Mouse (Mus musculus) ES-E14 (cell line): Measurements from ENCODE around the gene P2rx2. TPM values are rescaled to one million over a fixed set of nuclear protein-coding genes. Genes with fewer than 3 reads are reported as not detected.

Source experiments
- DNase-seq: peaks from one replicate; pipeline ENCODE4 v3.0.0-alpha.2; 2013; ENCODE audit warnings: low read depth, low spot score
- H3K27ac ChIP-seq: 2 replicates; pipeline ENCODE4 v1.5.1; 2012; ENCODE audit warnings: low read depth, mild to moderate bottlenecking, low read length, moderate library complexity, mixed read lengths; ENCODE audit not compliant: poor library complexity, insufficient read depth, severe bottlenecking
- H3K36me3 ChIP-seq: 2 replicates; pipeline ENCODE4 v1.6.1; 2012; ENCODE audit warnings: mild to moderate bottlenecking, low read length, moderate library complexity, mixed read lengths; ENCODE audit not compliant: control insufficient read depth, poor library complexity, insufficient read depth, severe bottlenecking
- H3K4me1 ChIP-seq, 2 experiments: fragments of 150-350 bp in 1 of 2; sonication (generic) in 1 of 2; 2 replicates each; pipeline ENCODE4 v1.6.1; 2012; ENCODE audit warnings: low read length in 2 of 2, mild to moderate bottlenecking in 1 of 2, mixed read lengths in 1 of 2; ENCODE audit not compliant: control insufficient read depth in 2 of 2, insufficient read depth in 2 of 2, poor library complexity in 1 of 2
- H3K4me3 ChIP-seq, 2 experiments: fragments of 150-350 bp in 1 of 2; sonication (generic) in 1 of 2; 2 replicates each; pipeline ENCODE4 v1.5.1; 2012; ENCODE audit warnings: low read length in 2 of 2, low read depth in 1 of 2, mild to moderate bottlenecking in 1 of 2, mixed read lengths in 1 of 2; ENCODE audit not compliant: insufficient read depth in 1 of 2, poor library complexity in 1 of 2, severe bottlenecking in 1 of 2
- H3K9ac ChIP-seq: 2 replicates; pipeline ENCODE4 v1.6.1; 2012; ENCODE audit warnings: low read depth, mild to moderate bottlenecking, low read length, mixed read lengths; ENCODE audit not compliant: poor library complexity, insufficient read depth, severe bottlenecking
- H3K9me3 ChIP-seq: fragments of 150-350 bp; sonication (generic); 2 replicates; pipeline ENCODE4 v1.6.1; 2012; ENCODE audit warnings: low read depth, mild to moderate bottlenecking, low read length; ENCODE audit not compliant: control insufficient read depth, insufficient read depth
- CHD2 ChIP-seq: IDR thresholded peaks from 2 replicates; pipeline ENCODE4 v1.6.1; 2014; ENCODE audit warnings: mild to moderate bottlenecking, low read depth, low read length, inconsistent platforms
- HCFC1 ChIP-seq: IDR thresholded peaks from 2 replicates; pipeline ENCODE4 v1.6.1; 2012; ENCODE audit warnings: low read length, inconsistent platforms, borderline replicate concordance; ENCODE audit not compliant: insufficient read depth
- MAFK ChIP-seq: IDR thresholded peaks from 2 replicates; pipeline ENCODE4 v1.6.1; 2014; ENCODE audit warnings: mild to moderate bottlenecking, low read depth, low read length, inconsistent platforms; ENCODE audit not compliant: insufficient read depth
- ZC3H11A ChIP-seq: IDR thresholded peaks from 2 replicates; pipeline ENCODE4 v1.6.1; 2012; ENCODE audit warnings: low read depth, mild to moderate bottlenecking, inconsistent platforms, low read length, borderline replicate concordance
- ZNF384 ChIP-seq: IDR thresholded peaks from 2 replicates; pipeline ENCODE4 v1.6.1; 2012; ENCODE audit warnings: low read depth, low read length, inconsistent platforms
- in situ Hi-C, 2 experiments: fragments of 600-800 bp; cut with MboI; formaldehyde crosslinking; loops; one replicate each; pipeline ENCODE4 v1.15.1; 2025; ENCODE audit warnings: low sequenced_read_pairs in 2 of 2, inconsistent platforms in 1 of 2; ENCODE audit not compliant: unreplicated experiment in 2 of 2
- total RNA-seq: library from RNA; depleted of rRNA; stranded (reverse); fragments of 300-350 nt; gene quantifications from 2 replicates; pipeline ENCODE4 v1.2.3, GENCODE M21; 2012

The P2rx2 gene
- total RNA-seq, 1 experiment = 1.3 TPM

- Histone ChIP-seq H3K36me3 (no peaks in the 10 kb centered on the region), H3K9ac (no peak overlapping the region), H3K9me3 (no peaks in the 10 kb centered on the region), H3K4me3 (peak overlapping the region in 1 of 2 experiments; percentile 41; a peak in 3 of 4 replicates), H3K4me1 (peaks cover 0 to 10% of the 10 kb centered on the region in 2 experiments; a peak in 2 of 4 replicates), H3K27ac (no peak overlapping the region)
- TF ChIP-seq HCFC1 (no peak), CHD2 (no peak), ZC3H11A (no peak), MAFK (no peak), ZNF384 (no peak)
- in situ Hi-C loops = loop anchor here (5.0 to 10.0 kb wide), 2 partner anchors 280 to 283 kb away; no protein-coding TSS in a partner anchor
- peak; percentile 76 for DNase-seq
Measured at GRCm38 (mm10) chr5:110354716-110355115, 11.7 kb upstream of the P2rx2 start.

- DNase-seq = no peak
- Histone ChIP-seq H3K9me3 (no peaks in the 10 kb centered on the region), H3K27ac (no peak overlapping the region), H3K9ac (no peak overlapping the region), H3K4me1 (peaks cover 6 to 14% of the 10 kb centered on the region in 2 experiments; a peak in 3 of 4 replicates), H3K4me3 (no peak overlapping the region), H3K36me3 (no peaks in the 10 kb centered on the region)
- in situ Hi-C loops = no loop called here
- TF ChIP-seq MAFK (no peak), HCFC1 (no peak), CHD2 (no peak), ZNF384 (no peak), ZC3H11A (no peak)
Measured at GRCm38 (mm10) chr5:110347006-110347405, 4.0 kb upstream of the P2rx2 start.

DNA sequence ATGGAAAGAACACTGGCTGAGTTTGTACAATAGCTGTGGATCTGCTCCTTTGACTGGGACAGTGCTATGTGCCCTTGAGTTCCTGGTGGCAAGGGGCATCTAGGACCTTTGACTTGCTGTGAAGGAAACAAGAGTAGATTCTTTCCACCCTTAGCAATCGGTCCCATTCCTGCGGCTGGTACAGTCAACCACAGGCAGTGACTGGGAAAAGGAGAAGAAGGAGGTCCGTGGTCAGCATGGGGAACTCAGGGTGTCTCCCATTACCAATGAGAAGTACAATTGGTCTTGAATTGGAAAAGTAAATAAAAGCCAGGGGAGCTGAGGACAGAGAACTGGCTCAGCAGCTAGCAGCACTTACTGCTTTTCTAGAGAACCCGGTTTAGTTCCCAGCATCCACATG is 2.5 kb upstream of the P2rx2 start:
- no peak overlapping the region for H3K4me3 ChIP-seq
- H3K9me3 ChIP-seq = no peaks in the 10 kb centered on the region
- no peak overlapping the region for H3K27ac ChIP-seq
- H3K9ac ChIP-seq = no peak overlapping the region
- TF ChIP-seq CHD2 (no peak), HCFC1 (no peak), MAFK (no peak), ZNF384 (no peak), ZC3H11A (no peak)
- in situ Hi-C loops = no loop called here
- H3K4me1 ChIP-seq = peaks cover 6 to 14% of the 10 kb centered on the region in 2 experiments; a peak in 3 of 4 replicates
- DNase-seq = no peak
- H3K36me3 ChIP-seq = no peaks in the 10 kb centered on the region

GRCm38 (mm10) chr5:110344524-110344923 is 1.5 kb upstream of the P2rx2 start, which contains the start of gene Lrcol1:
Gene Lrcol1, plus strand, starts transcription at chr5:110344730.
- H3K9me3 ChIP-seq = no peaks in the 10 kb centered on the region
- no peak within 1 kb of the TSS; a peak in 1 of 4 replicates for H3K4me3 ChIP-seq
- DNase-seq = no peak
- H3K4me1 ChIP-seq = peaks cover 6 to 14% of the 10 kb centered on the region in 2 experiments; a peak in 3 of 4 replicates
- H3K36me3 ChIP-seq = no peaks in the 10 kb centered on the region
- in situ Hi-C loops = no loop called here
- H3K9ac ChIP-seq = no peak within 1 kb of the TSS
- TF ChIP-seq MAFK (no peak), ZNF384 (no peak), CHD2 (no peak), ZC3H11A (no peak), HCFC1 (no peak)
- H3K27ac ChIP-seq = no peak within 1 kb of the TSS

GRCm38 (mm10) chr5:110338792-110339191 is 4.2 kb downstream of the P2rx2 start:
- DNase-seq = no peak
- H3K9ac ChIP-seq = no peak overlapping the region

More at GRCm38 (mm10) chr5:110338792-110339191, 4.2 kb downstream of the P2rx2 start:
- no peak overlapping the region for H3K27ac ChIP-seq
- peaks cover 33% of the 10 kb centered on the region for H3K36me3 ChIP-seq
- in situ Hi-C loops = no loop called here
- H3K4me1 ChIP-seq = peaks cover 3% of the 10 kb centered on the region in 2 experiments; a peak in 3 of 4 replicates
- no peaks in the 10 kb centered on the region for H3K9me3 ChIP-seq
- no peak overlapping the region for H3K4me3 ChIP-seq
- no peak for TF ChIP-seq MAFK
- no peak for TF ChIP-seq ZNF384
- no peak for TF ChIP-seq HCFC1
- TF ChIP-seq CHD2 = no peak
- TF ChIP-seq ZC3H11A = no peak
